Mouse (Mus musculus) lung, embryonic 14.5 days (tissue): Measurements from ENCODE around the gene Ube4a. TPM values are rescaled to one million over a fixed set of nuclear protein-coding genes. Genes with fewer than 3 reads are reported as not detected.

ENCODE experiments used
- ATAC-seq: fragments of 200-750 bp; cut with Nextera tagmentation; 2 replicates; pipeline ENCODE4 v1.8.0; 2017; ENCODE audit warnings: mild to moderate bottlenecking, moderate TSS enrichment, moderate library complexity; ENCODE audit not compliant: insufficient read depth
- DNase-seq: peaks from one replicate; pipeline ENCODE4 v3.0.0-alpha.2; 2015
- H3K27ac ChIP-seq: fragments of 300-500 bp; sonication (generic); 2 replicates; pipeline ENCODE4 v1.5.1; 2014; ENCODE audit warnings: low read depth, mild to moderate bottlenecking, moderate library complexity
- H3K27me3 ChIP-seq: fragments of 300-500 bp; sonication (generic); 2 replicates; pipeline ENCODE4 v1.6.1; 2014; ENCODE audit warnings: low read length, control low read depth; ENCODE audit not compliant: insufficient read depth
- H3K36me3 ChIP-seq: fragments of 300-500 bp; sonication (generic); 2 replicates; pipeline ENCODE4 v1.6.1; 2014; ENCODE audit warnings: control low read depth; ENCODE audit not compliant: insufficient read depth
- H3K4me1 ChIP-seq: fragments of 300-500 bp; sonication (generic); 2 replicates; pipeline ENCODE4 v1.6.1; 2014; ENCODE audit warnings: antibody characterized with exemption, control low read depth; ENCODE audit not compliant: insufficient read depth
- H3K4me2 ChIP-seq: fragments of 300-500 bp; sonication (generic); 2 replicates; pipeline ENCODE4 v1.6.1; 2014; ENCODE audit warnings: mild to moderate bottlenecking
- H3K4me3 ChIP-seq: fragments of 300-500 bp; sonication (generic); 2 replicates; pipeline ENCODE4 v1.5.1; 2014; ENCODE audit warnings: low read depth, low read length
- H3K9ac ChIP-seq: fragments of 300-500 bp; sonication (generic); 2 replicates; pipeline ENCODE4 v1.6.1; 2014
- H3K9me3 ChIP-seq: fragments of 300-500 bp; sonication (generic); 2 replicates; pipeline ENCODE4 v1.6.1; 2016; ENCODE audit warnings: low read depth, low read length, control low read depth
- CTCF ChIP-seq: IDR thresholded peaks from 2 replicates; pipeline ENCODE4 v1.5.1; 2016; ENCODE audit warnings: antibody characterized with exemption, low read depth
- WGBS: fragments of 180-500 bp; shearing (Covaris S2); extraction: QIAGEN DNeasy Blood & Tissue Kit; methylation state at CpG from one replicate; pipeline ENCODE4 v1.1.7; 2014; 5-methylcytosine and 5-hydroxymethylcytosine counted together
- polyA plus RNA-seq: library from polyadenylated mRNA; unstranded; fragments of >200 nt; fragmentation: Nextera tagmentation; extraction: Ambion mirVana; gene quantifications from 2 replicates; pipeline ENCODE4 v1.2.1, GENCODE M21; 2014

Ube4a gene
- polyA plus RNA-seq, 1 experiment from 2014 or later: 30.3 TPM

GRCm38 (mm10) chr9:44879694-44880271, 85.6 kb downstream of the Ube4a start:
- DNase-seq: peak; percentile 24
- Histone ChIP-seq H3K36me3 (no peaks in the 10 kb centered on the region), H3K9me3 (no peaks in the 10 kb centered on the region), H3K27me3 (no peaks in the 10 kb centered on the region), H3K4me3 (peak overlapping the region; percentile 98), H3K4me1 (peaks cover 8% of the 10 kb centered on the region), H3K27ac (0 out of 2 replicates have a peak overlapping the region, but pooled peaks have one; percentile 1), H3K9ac (peak overlapping the region; percentile 93), H3K4me2 (peak overlapping the region; percentile 100)
- ATAC-seq: no peak
- no peak for TF ChIP-seq CTCF
- WGBS: 0% methylated on average over 13 of the region's 13 CpGs

- Histone ChIP-seq H3K27me3 (no peaks in the 10 kb centered on the region), H3K4me1 (peaks cover 8% of the 10 kb centered on the region), H3K4me2 (peak overlapping the region; percentile 100), H3K9me3 (no peaks in the 10 kb centered on the region), H3K27ac (0 out of 2 replicates have a peak overlapping the region, but pooled peaks have one; percentile 4), H3K36me3 (no peaks in the 10 kb centered on the region), H3K4me3 (peak overlapping the region; percentile 98), H3K9ac (peak overlapping the region; percentile 93)
- DNase-seq (no peak), ATAC-seq (no peak)
- WGBS: 23% methylated on average over 9 of the region's 9 CpGs
- TF ChIP-seq CTCF: no peak
Measured at GRCm38 (mm10) chr9:44878776-44879500, 86.5 kb downstream of the Ube4a start.

GRCm38 (mm10) chr9:44877686-44878085, 87.7 kb downstream of the Ube4a start:
- DNase-seq (no peak), ATAC-seq (no peak)
- no peaks in the 10 kb centered on the region for H3K9me3 ChIP-seq
- no peak overlapping the region for H3K4me2 ChIP-seq
- no peak overlapping the region for H3K9ac ChIP-seq
- WGBS: 80% methylated on average over 7 of the region's 7 CpGs
- H3K4me1 ChIP-seq: peaks cover 8% of the 10 kb centered on the region
- H3K27ac ChIP-seq: no peak overlapping the region
- H3K27me3 ChIP-seq: no peaks in the 10 kb centered on the region
- H3K36me3 ChIP-seq: no peaks in the 10 kb centered on the region
- no peak overlapping the region for H3K4me3 ChIP-seq
- no peak for TF ChIP-seq CTCF

GRCm38 (mm10) chr9:44875476-44875875, 89.9 kb downstream of the Ube4a start:
- no peak for ATAC-seq
- Histone ChIP-seq H3K4me1 (peaks cover 8% of the 10 kb centered on the region), H3K4me3 (no peak overlapping the region), H3K9me3 (no peaks in the 10 kb centered on the region), H3K27me3 (no peaks in the 10 kb centered on the region), H3K4me2 (no peak overlapping the region), H3K36me3 (0 out of 2 replicates have a peak, but pooled peaks cover 6% of the 10 kb centered on the region), H3K27ac (no peak overlapping the region), H3K9ac (no peak overlapping the region)
- WGBS: 75% methylated on average over 7 of the region's 7 CpGs
- no peak for TF ChIP-seq CTCF
- DNase-seq: no peak

GRCm38 (mm10) chr9:44874198-44874597, 91.2 kb downstream of the Ube4a start:
- ATAC-seq (no peak), DNase-seq (no peak)
- Histone ChIP-seq H3K9ac (no peak overlapping the region), H3K4me2 (no peak overlapping the region), H3K36me3 (0 out of 2 replicates have a peak, but pooled peaks cover 6% of the 10 kb centered on the region), H3K9me3 (no peaks in the 10 kb centered on the region), H3K4me1 (peaks cover 7% of the 10 kb centered on the region), H3K4me3 (no peak overlapping the region), H3K27ac (no peak overlapping the region), H3K27me3 (no peaks in the 10 kb centered on the region)
- no peak for TF ChIP-seq CTCF

GRCm38 (mm10) chr9:44873665-44874064, 91.7 kb downstream of the Ube4a start:
- H3K27ac ChIP-seq: no peak overlapping the region
- TF ChIP-seq CTCF: no peak
- H3K27me3 ChIP-seq: no peaks in the 10 kb centered on the region
- H3K4me1 ChIP-seq: peaks cover 2% of the 10 kb centered on the region
- no peak for DNase-seq
- no peaks in the 10 kb centered on the region for H3K9me3 ChIP-seq
- no peak overlapping the region for H3K4me3 ChIP-seq
- H3K9ac ChIP-seq: no peak overlapping the region
- no peak for ATAC-seq
- H3K4me2 ChIP-seq: no peak overlapping the region
- 0 out of 2 replicates have a peak, but pooled peaks cover 6% of the 10 kb centered on the region for H3K36me3 ChIP-seq
- WGBS: 58% methylated on average over 5 of the region's 5 CpGs

Other genes starting within 250 kb of the Ube4a start
- gene Phldb1, start 230.4 kb downstream of the Ube4a start, polyA plus RNA-seq: 30.7 and 35.0 TPM in 2 replicates
- 224 and 239 TPM in 2 replicates for gene Arcn1, start 197.8 kb downstream of the Ube4a start, polyA plus RNA-seq
- gene Ift46, start 197.7 kb downstream of the Ube4a start, polyA plus RNA-seq: 103 and 106 TPM in 2 replicates
- gene Tmem25, start 166.3 kb downstream of the Ube4a start, polyA plus RNA-seq: 0.80 and 0.85 TPM in 2 replicates
- 0.91 TPM in 1 of 2 replicates, not detected in the other for gene Ttc36, start 162.5 kb downstream of the Ube4a start, polyA plus RNA-seq
- 14.4 and 14.7 TPM in 2 replicates for gene Kmt2a, start 84.3 kb downstream of the Ube4a start, polyA plus RNA-seq
- 618 and 665 TPM in 2 replicates for gene Atp5l, start 44.9 kb downstream of the Ube4a start, polyA plus RNA-seq
- 0.34 TPM in 1 of 2 replicates, not detected in the other for gene Cd3g, start 14.8 kb upstream of the Ube4a start, polyA plus RNA-seq
- gene Cd3d, start 16.2 kb upstream of the Ube4a start, polyA plus RNA-seq: not detected in 2 replicates
- gene Cd3e, start 44.0 kb upstream of the Ube4a start, polyA plus RNA-seq: not detected in 2 replicates
- 14.7 and 15.0 TPM in 2 replicates for gene Mpzl2, start 74.2 kb upstream of the Ube4a start, polyA plus RNA-seq
- 1.9 and 2.1 TPM in 2 replicates for gene Mpzl3, start 89.6 kb upstream of the Ube4a start, polyA plus RNA-seq
- 0.30 and 0.45 TPM in 2 replicates for gene Jaml, start 113.6 kb upstream of the Ube4a start, polyA plus RNA-seq
- gene Scn2b, start 152.2 kb upstream of the Ube4a start, polyA plus RNA-seq: 3.2 and 3.9 TPM in 2 replicates
- gene Scn4b, start 172.8 kb upstream of the Ube4a start, polyA plus RNA-seq: not detected in 2 replicates
- 0.13 TPM in 1 of 2 replicates, not detected in the other for gene BC049352, start 216.4 kb upstream of the Ube4a start, polyA plus RNA-seq
- gene Tmprss4, start 238.5 kb upstream of the Ube4a start, polyA plus RNA-seq: 0.54 and 1.1 TPM in 2 replicates